Mouse (Mus musculus): ENCODE measurements around the gene Lsm2. TPM values are rescaled to one million over a fixed set of nuclear protein-coding genes. Genes with fewer than 3 reads are reported as not detected.
"Not testable (repeated sequence)": the region's sequence is repeated elsewhere in the genome, so short reads cannot be mapped to it uniquely, and the experiment has no call there.

Gene Lsm2
- polyA plus RNA-seq, 1 experiment = 60.7 TPM

GRCm38 (mm10) chr17:34999871-35000716 is 18.4 kb downstream of the Lsm2 start:
- not testable (repeated sequence) for H3K27me3 ChIP-seq (ENCODE audit: control insufficient read depth, insufficient read depth, low read length); H3K4me1 ChIP-seq (ENCODE audit: control insufficient read depth, insufficient read depth, insufficient read length)
- peak; percentile 57; the same call in 1 of the 2 replicates for TF ChIP-seq POLR2A (IDR thresholded peaks at IDR 0.05; ENCODE audit: low read depth, low read length)
- peak; percentile 54 to 64 for DNase-seq (ENCODE audit: low read depth in 1 of 2, low spot score in 2 of 2)
- Histone ChIP-seq H3K36me3 (ENCODE audit: control insufficient read depth, insufficient read depth, low read length) (peaks cover 27% of the 10 kb centered on the region), H3K4me3 (ENCODE audit: extremely low read depth, insufficient read depth, insufficient read length) (peak overlapping the region; percentile 86), H3K27ac (ENCODE audit: insufficient read depth, low read length) (peak overlapping the region; percentile 100)
- WGBS = 3% methylated on average over 30 of the region's 32 CpGs

- Histone ChIP-seq H3K36me3 (ENCODE audit: control insufficient read depth, insufficient read depth, low read length) (peaks cover 34% of the 10 kb centered on the region), H3K4me3 (ENCODE audit: extremely low read depth, insufficient read depth, insufficient read length) (peak within 1 kb of the TSS; percentile 86), H3K4me1 (ENCODE audit: control insufficient read depth, insufficient read depth, insufficient read length) (no peaks in the 10 kb centered on the region; the same call in 1 of the 2 replicates), H3K27me3 (ENCODE audit: control insufficient read depth, insufficient read depth, low read length) (no peaks in the 10 kb centered on the region), H3K27ac (ENCODE audit: insufficient read depth, low read length) (peak within 1 kb of the TSS; percentile 100)
- peak; percentile 71 to 76 for DNase-seq (ENCODE audit: low read depth in 1 of 2, low spot score in 2 of 2)
- WGBS = under 1% methylated on average over 82 of the region's 83 CpGs
- TF ChIP-seq CTCF (IDR thresholded peaks at IDR 0.05; ENCODE audit: extremely low read depth, insufficient read depth, insufficient read length, insufficient replicate concordance) (no peak), POLR2A (IDR thresholded peaks at IDR 0.05; ENCODE audit: low read depth, low read length) (peak; percentile 87)
These were observed 19.2 kb downstream of the Lsm2 start, which contains the start of gene Vars for GRCm38 (mm10) chr17:35000717-35001451. TSS of gene Vars (plus strand) at chr17:35000987.

GRCm38 (mm10) chr17:35001452-35002152 is 19.9 kb downstream of the Lsm2 start:
- DNase-seq (ENCODE audit: low read depth in 1 of 2, low spot score in 2 of 2) = peak in 1 of 2 experiments; percentile 39
- peak overlapping the region; percentile 86 for H3K4me3 ChIP-seq (ENCODE audit: extremely low read depth, insufficient read depth, insufficient read length)
- peaks cover 33% of the 10 kb centered on the region for H3K36me3 ChIP-seq (ENCODE audit: control insufficient read depth, insufficient read depth, low read length)
- WGBS = under 1% methylated on average over 35 of the region's 35 CpGs
- TF ChIP-seq POLR2A (IDR thresholded peaks at IDR 0.05; ENCODE audit: low read depth, low read length) (0 out of 2 replicates have a peak, but pooled peaks have one; percentile 14), CTCF (IDR thresholded peaks at IDR 0.05; ENCODE audit: extremely low read depth, insufficient read depth, insufficient read length, insufficient replicate concordance) (no peak)
- H3K27me3 ChIP-seq (ENCODE audit: control insufficient read depth, insufficient read depth, low read length) = no peaks in the 10 kb centered on the region
- no peaks in the 10 kb centered on the region; the same call in 1 of the 2 replicates for H3K4me1 ChIP-seq (ENCODE audit: control insufficient read depth, insufficient read depth, insufficient read length)
- H3K27ac ChIP-seq (ENCODE audit: insufficient read depth, low read length) = peak overlapping the region; percentile 100

- H3K36me3 ChIP-seq (ENCODE audit: control insufficient read depth, insufficient read depth, low read length) = peaks cover 33% of the 10 kb centered on the region
- TF ChIP-seq POLR2A (IDR thresholded peaks at IDR 0.05; ENCODE audit: low read depth, low read length) (no peak), CTCF (IDR thresholded peaks at IDR 0.05; ENCODE audit: extremely low read depth, insufficient read depth, insufficient read length, insufficient replicate concordance) (no peak)
- peak overlapping the region; percentile 100 for H3K27ac ChIP-seq (ENCODE audit: insufficient read depth, low read length)
- H3K4me1 ChIP-seq (ENCODE audit: control insufficient read depth, insufficient read depth, insufficient read length) = no peaks in the 10 kb centered on the region; the same call in 1 of the 2 replicates
- no peaks in the 10 kb centered on the region for H3K27me3 ChIP-seq (ENCODE audit: control insufficient read depth, insufficient read depth, low read length)
- 3% methylated on average over 12 of the region's 12 CpGs for WGBS
- DNase-seq (ENCODE audit: low read depth in 1 of 2, low spot score in 2 of 2) = no peak
- peak overlapping the region; percentile 86 for H3K4me3 ChIP-seq (ENCODE audit: extremely low read depth, insufficient read depth, insufficient read length)
These were observed 20.6 kb downstream of the Lsm2 start for GRCm38 (mm10) chr17:35002153-35002865.

- no peaks in the 10 kb centered on the region for H3K27me3 ChIP-seq (ENCODE audit: control insufficient read depth, insufficient read depth, low read length)
- H3K4me1 ChIP-seq (ENCODE audit: control insufficient read depth, insufficient read depth, insufficient read length) = no peaks in the 10 kb centered on the region
- no peak for TF ChIP-seq CTCF (IDR thresholded peaks at IDR 0.05; ENCODE audit: extremely low read depth, insufficient read depth, insufficient read length, insufficient replicate concordance)
- TF ChIP-seq POLR2A (IDR thresholded peaks at IDR 0.05; ENCODE audit: low read depth, low read length) = no peak
- H3K36me3 ChIP-seq (ENCODE audit: control insufficient read depth, insufficient read depth, low read length) = peaks cover 29% of the 10 kb centered on the region
- H3K27ac ChIP-seq (ENCODE audit: insufficient read depth, low read length) = peak overlapping the region; percentile 100
- no peak for DNase-seq (ENCODE audit: low read depth in 1 of 2, low spot score in 2 of 2)
- 38% methylated on average over 9 of the region's 9 CpGs for WGBS
- H3K4me3 ChIP-seq (ENCODE audit: extremely low read depth, insufficient read depth, insufficient read length) = peak overlapping the region; percentile 18
These were observed 21.6 kb downstream of the Lsm2 start for GRCm38 (mm10) chr17:35003022-35003838.
